Mouse (Mus musculus) embryo, embryonic 11.5 days (tissue): ENCODE results near the gene Fam208a.

Experiments
- DNase-seq: peaks from one replicate; pipeline ENCODE4 v3.0.0-alpha.2; 2012; ENCODE audit warnings: low read depth, low spot score

The Fam208a gene

GRCm38 (mm10) chr14:27420816-27421215, 7.8 kb upstream of the Fam208a start:
- no peak for DNase-seq

GRCm38 (mm10) chr14:27422301-27422700, 6.3 kb upstream of the Fam208a start:
- DNase-seq = no peak

- DNase-seq = peak; percentile 62
Measured at GRCm38 (mm10) chr14:27428973-27429711, 508 bp downstream of the Fam208a start.

GRCm38 (mm10) chr14:27430280-27430679, 1.6 kb downstream of the Fam208a start:
- DNase-seq = no peak

- no peak for DNase-seq
Measured at GRCm38 (mm10) chr14:27432064-27432463, 3.4 kb downstream of the Fam208a start.

- no peak for DNase-seq
Measured at GRCm38 (mm10) chr14:27436116-27436515, 7.5 kb downstream of the Fam208a start.

- DNase-seq = no peak
Measured at GRCm38 (mm10) chr14:27436826-27437225, 8.2 kb downstream of the Fam208a start.

GRCm38 (mm10) chr14:27440921-27441320, 12.3 kb downstream of the Fam208a start:
- DNase-seq = no peak

- DNase-seq = no peak
Measured at GRCm38 (mm10) chr14:27444851-27445281, 16.2 kb downstream of the Fam208a start.

GRCm38 (mm10) chr14:27446963-27447362, 18.3 kb downstream of the Fam208a start:
- no peak for DNase-seq

- no peak for DNase-seq
Measured at GRCm38 (mm10) chr14:27491399-27491798, 62.8 kb downstream of the Fam208a start.

GRCm38 (mm10) chr14:27493516-27493915, 64.9 kb downstream of the Fam208a start:
- no peak for DNase-seq

- DNase-seq = no peak
Measured at GRCm38 (mm10) chr14:27501096-27501495, 72.5 kb downstream of the Fam208a start.

- DNase-seq = peak; percentile 92
Measured at GRCm38 (mm10) chr14:27507894-27508643, 79.4 kb downstream of the Fam208a start, which contains the start of gene Ccdc66. Gene Ccdc66 (minus strand): TSS chr14:27508460.

- DNase-seq = peak; percentile 9
Measured at GRCm38 (mm10) chr14:27508644-27509301, 80.1 kb downstream of the Fam208a start.

- no peak for DNase-seq
Measured at GRCm38 (mm10) chr14:27524541-27524940, 95.9 kb downstream of the Fam208a start.
